Mouse (Mus musculus) G1E-ER4 (cell line): Measurements from ENCODE around the gene Bmp8b. TPM values are rescaled to one million over a fixed set of nuclear protein-coding genes. Genes with fewer than 3 reads are reported as not detected.

Experiments
- GATA1 ChIP-seq: IDR thresholded peaks from one replicate; pipeline ENCODE4 v1.8.0; 2012; ENCODE audit warnings: low read length, inconsistent platforms
- polyA plus RNA-seq: library from polyadenylated mRNA; stranded (reverse); fragments of >175 nt; gene quantifications from 2 replicates; pipeline ENCODE4 v1.2.3, GENCODE M21; 2012

The Bmp8b gene
- polyA plus RNA-seq, 1 experiment: not detected

GRCm38 (mm10) chr4:123160571-123160970, 55.6 kb downstream of the Bmp8b start:
- TF ChIP-seq GATA1: no peak

- TF ChIP-seq GATA1: no peak
Observed at GRCm38 (mm10) chr4:123162305-123162917, 57.4 kb downstream of the Bmp8b start.

- no peak for TF ChIP-seq GATA1
Observed at GRCm38 (mm10) chr4:123164157-123164556, 59.2 kb downstream of the Bmp8b start.

- TF ChIP-seq GATA1: no peak
Observed at GRCm38 (mm10) chr4:123171811-123172210, 66.8 kb downstream of the Bmp8b start.

Other genes with a start within 250 kb of the Bmp8b start
- gene Cap1, start 219.1 kb upstream of the Bmp8b start, polyA plus RNA-seq: 17.3 and 20.0 TPM in 2 replicates
- not detected in 2 replicates for gene Mfsd2a, start 144.0 kb upstream of the Bmp8b start, polyA plus RNA-seq
- 0.02 TPM in 1 of 2 replicates, not detected in the other for gene Mycl, start 109.5 kb upstream of the Bmp8b start, polyA plus RNA-seq
- 2.1 and 2.8 TPM in 2 replicates for gene Trit1, start 88.6 kb upstream of the Bmp8b start, polyA plus RNA-seq
- not detected in 2 replicates for gene Oxct2b, start 11.1 kb downstream of the Bmp8b start, polyA plus RNA-seq
- gene Ppie, start 34.8 kb downstream of the Bmp8b start, polyA plus RNA-seq: 7.6 and 20.5 TPM in 2 replicates
- gene Hpcal4, start 78.1 kb downstream of the Bmp8b start, polyA plus RNA-seq: not detected in 2 replicates
- gene Nt5c1a, start 96.3 kb downstream of the Bmp8b start, polyA plus RNA-seq: not detected in 2 replicates
- not detected in 2 replicates for gene Heyl, start 128.4 kb downstream of the Bmp8b start, polyA plus RNA-seq
- gene Pabpc4, start 157.2 kb downstream of the Bmp8b start, polyA plus RNA-seq: 1,016 and 1,164 TPM in 2 replicates
- gene Oxct2a, start 218.5 kb downstream of the Bmp8b start, polyA plus RNA-seq: not detected in 2 replicates
- not detected in 2 replicates for gene Bmp8a, start 238.1 kb downstream of the Bmp8b start, polyA plus RNA-seq